Mouse (Mus musculus) cerebellum, postnatal 36 days (tissue): ENCODE data around the gene Fam83g.

Experiments used
- DNase-seq, 2 experiments: peaks; one replicate each; pipeline ENCODE4 v3.0.0; 2021 to 2022; ENCODE audit warnings: mixed read lengths in 2 of 2

The Fam83g gene

GRCm38 (mm10) chr11:61719826-61720225 is 35.9 kb downstream of the Fam83g start:
- DNase-seq = no peak

DNA sequence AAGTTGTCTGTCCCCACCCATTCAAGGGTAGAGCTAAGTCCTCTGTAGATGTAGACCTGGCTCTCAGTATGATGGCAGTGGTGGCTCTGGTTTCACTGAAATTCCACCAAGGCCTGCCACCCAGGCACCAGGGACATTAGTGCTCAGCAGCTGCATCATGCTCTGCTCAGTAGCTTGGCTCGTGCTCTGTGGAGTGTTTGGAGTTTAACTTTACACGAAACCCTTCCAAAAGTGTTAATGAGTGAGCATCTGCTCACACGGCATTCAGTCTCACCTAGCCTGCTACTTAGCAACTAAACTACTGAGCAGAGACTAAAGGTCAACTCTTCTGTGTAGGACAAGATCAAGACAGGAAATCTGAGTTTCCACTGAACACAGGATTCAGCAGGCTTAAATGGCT is 36.7 kb downstream of the Fam83g start, which contains the start of gene Slc5a10:
Gene Slc5a10 (minus strand): TSS at position 191 of the 400 bp plus-strand sequence.
- no peak for DNase-seq

GRCm38 (mm10) chr11:61722077-61722476 is 38.2 kb downstream of the Fam83g start:
- DNase-seq = no peak

DNA sequence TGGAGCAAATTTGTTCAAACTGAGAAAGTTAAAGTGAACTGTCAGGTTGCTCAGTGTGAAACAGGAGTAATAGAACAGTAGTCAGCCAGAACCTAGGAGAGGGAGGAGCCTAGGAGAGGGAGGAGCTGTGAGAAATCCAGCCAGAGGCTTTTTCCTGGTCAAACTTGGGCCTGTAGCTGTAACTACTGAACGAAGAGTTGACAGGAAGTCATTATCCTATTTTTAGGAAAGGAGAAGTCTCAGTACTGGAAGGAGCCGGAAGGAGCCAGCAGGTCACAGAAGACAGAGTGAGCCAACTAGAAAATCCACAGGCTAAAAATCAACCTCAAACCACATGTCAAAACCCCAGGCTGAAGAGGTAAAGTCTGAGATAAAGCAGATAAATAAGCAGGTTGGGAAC is 44.1 kb downstream of the Fam83g start:
- no peak for DNase-seq

DNA sequence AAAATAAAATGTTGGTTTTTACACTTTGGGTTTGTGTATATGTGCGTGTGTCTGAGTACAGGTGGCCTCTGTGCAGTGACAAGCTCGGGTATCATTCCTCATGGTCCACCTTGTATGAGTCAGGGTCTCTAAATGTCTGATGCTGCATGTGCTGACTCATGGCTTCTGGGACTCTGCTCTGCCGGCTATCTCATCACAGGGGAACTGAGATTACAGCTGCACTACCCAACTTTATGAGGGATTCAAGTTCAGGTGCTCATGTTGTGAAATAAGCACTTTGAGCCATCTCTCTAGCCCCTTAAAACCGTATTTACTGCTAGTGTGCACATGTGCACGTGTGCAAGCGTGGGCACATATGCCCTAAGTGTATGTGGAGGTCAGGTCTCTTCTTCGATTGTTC is 48.8 kb downstream of the Fam83g start:
- no peak for DNase-seq

DNA sequence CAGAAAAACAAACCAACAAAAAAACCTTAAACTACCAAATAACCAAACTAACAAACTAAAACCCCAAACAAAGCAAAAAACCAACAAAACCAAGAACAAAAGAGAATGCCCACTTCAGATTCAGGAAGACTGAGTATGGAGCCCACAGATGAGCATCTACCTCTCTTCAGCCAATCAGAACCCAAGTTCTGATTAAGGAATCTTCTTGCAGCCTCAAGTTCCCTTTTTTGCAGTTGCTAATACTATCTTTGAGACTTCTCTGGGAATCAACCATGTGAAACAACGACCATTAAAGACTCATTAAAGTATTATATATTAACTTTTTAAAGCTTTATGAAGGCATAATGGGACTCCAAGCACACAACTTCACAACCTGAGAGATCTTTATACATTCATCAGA is 53.4 kb downstream of the Fam83g start:
- no peak for DNase-seq

GRCm38 (mm10) chr11:61740500-61740899 is 56.6 kb downstream of the Fam83g start:
- no peak for DNase-seq

GRCm38 (mm10) chr11:61743768-61744167 is 59.9 kb downstream of the Fam83g start:
- no peak for DNase-seq

DNA sequence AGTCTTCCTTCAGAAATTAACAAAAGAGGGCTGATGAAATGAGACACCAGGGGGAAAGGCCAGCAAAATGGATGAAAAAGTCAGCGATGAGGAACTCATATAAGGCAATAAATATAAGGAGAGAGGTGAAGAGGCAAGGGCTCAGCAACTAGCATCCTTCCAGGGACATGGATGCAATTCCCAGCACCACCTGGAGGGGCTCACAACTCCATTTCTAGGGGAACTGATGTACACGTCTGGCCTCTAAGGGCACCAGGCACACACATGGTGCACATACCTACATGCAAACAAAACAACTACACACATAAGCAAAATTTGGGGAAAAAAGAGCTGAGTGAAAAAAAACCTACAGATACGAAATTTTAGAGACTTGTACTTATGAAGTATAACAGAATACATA is 60.6 kb downstream of the Fam83g start:
- DNase-seq = no peak

GRCm38 (mm10) chr11:61745781-61746180 is 61.9 kb downstream of the Fam83g start:
- no peak for DNase-seq

DNA sequence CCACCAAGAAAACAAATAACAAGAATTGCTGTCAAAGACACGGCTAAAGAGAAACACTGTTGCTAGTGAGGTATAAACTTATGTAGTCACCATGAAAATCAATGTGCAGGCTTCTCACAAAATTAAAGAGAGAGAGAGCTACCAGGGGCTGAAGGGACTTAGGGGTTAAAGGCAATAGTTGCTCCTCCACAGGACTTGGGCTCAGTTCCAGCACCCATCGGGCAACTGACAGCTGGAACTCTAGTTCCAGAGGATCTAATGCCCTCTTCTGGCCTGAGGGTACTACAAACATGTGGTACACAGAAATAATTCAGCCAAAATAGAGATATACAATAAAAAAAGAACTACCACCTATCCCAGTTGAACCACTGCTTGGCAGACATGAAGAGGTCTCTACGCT is 63.3 kb downstream of the Fam83g start:
- DNase-seq = no peak

GRCm38 (mm10) chr11:61751612-61752011 is 67.7 kb downstream of the Fam83g start:
- no peak for DNase-seq

DNA sequence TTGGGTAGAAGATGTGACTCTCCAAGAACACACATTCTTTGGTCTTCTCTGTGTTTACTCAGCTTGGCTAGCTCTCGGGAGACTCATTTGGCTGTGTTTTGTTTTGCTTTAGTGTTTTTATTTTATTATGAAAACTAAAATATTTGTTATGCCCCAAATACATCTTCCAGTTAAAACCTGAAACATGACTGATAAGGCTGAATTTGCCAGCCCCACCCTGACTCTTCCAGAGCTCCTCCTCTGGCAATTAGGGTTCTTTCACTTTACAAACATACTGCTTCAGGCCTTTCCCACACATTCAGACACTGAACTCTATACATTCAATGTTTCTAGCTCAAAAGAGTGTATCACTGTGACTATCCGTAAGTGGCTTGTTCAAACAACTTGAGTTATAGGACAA is 73.3 kb downstream of the Fam83g start:
- DNase-seq = no peak
